Mouse (Mus musculus): Measurements from ENCODE around the gene Olfr12.

Gene Olfr12

GRCm38 (mm10) chr1:92640393-92640792 lies 22.8 kb downstream of the Olfr12 start:
- DNase-seq (ENCODE audit: low read depth in 2 of 2, low spot score in 2 of 2): peak in 1 of 2 experiments; percentile 2

- DNase-seq (ENCODE audit: low read depth in 2 of 2, low spot score in 2 of 2): peak; percentile 72 to 80
These were observed 24.1 kb downstream of the Olfr12 start, which contains the start of gene Cops9 for GRCm38 (mm10) chr1:92641514-92642272. Gene Cops9, minus strand, starts transcription at chr1:92641985.

- no peak for DNase-seq (ENCODE audit: low read depth in 2 of 2, low spot score in 2 of 2)
These were observed 26.1 kb downstream of the Olfr12 start for GRCm38 (mm10) chr1:92643691-92644090.

- no peak for DNase-seq (ENCODE audit: low read depth in 2 of 2, low spot score in 2 of 2)
These were observed 27.3 kb downstream of the Olfr12 start for GRCm38 (mm10) chr1:92644916-92645315.

- DNase-seq (ENCODE audit: low read depth in 2 of 2, low spot score in 2 of 2): no peak
These were observed 28.5 kb downstream of the Olfr12 start for GRCm38 (mm10) chr1:92646111-92646510.

GRCm38 (mm10) chr1:92646601-92647000 lies 29.0 kb downstream of the Olfr12 start:
- no peak for DNase-seq (ENCODE audit: low read depth in 2 of 2, low spot score in 2 of 2)

- no peak for DNase-seq (ENCODE audit: low read depth in 2 of 2, low spot score in 2 of 2)
These were observed 29.4 kb downstream of the Olfr12 start for GRCm38 (mm10) chr1:92647026-92647425.

GRCm38 (mm10) chr1:92647752-92648151 lies 30.2 kb downstream of the Olfr12 start:
- peak; percentile 28 to 39 for DNase-seq (ENCODE audit: low read depth in 2 of 2, low spot score in 2 of 2)

GRCm38 (mm10) chr1:92648197-92648596 lies 30.6 kb downstream of the Olfr12 start:
- peak in 1 of 2 experiments; percentile 10 for DNase-seq (ENCODE audit: low read depth in 2 of 2, low spot score in 2 of 2)

GRCm38 (mm10) chr1:92648673-92649072 lies 31.1 kb downstream of the Olfr12 start, which contains the start of gene Otos:
Gene Otos, minus strand, starts transcription at chr1:92648841.
- DNase-seq (ENCODE audit: low read depth in 2 of 2, low spot score in 2 of 2): peak; percentile 33 to 39

GRCm38 (mm10) chr1:92651467-92651866 lies 33.9 kb downstream of the Olfr12 start:
- DNase-seq (ENCODE audit: low read depth in 2 of 2, low spot score in 2 of 2): no peak

- no peak for DNase-seq (ENCODE audit: low read depth in 2 of 2, low spot score in 2 of 2)
These were observed 35.6 kb downstream of the Olfr12 start for GRCm38 (mm10) chr1:92653179-92653578.

GRCm38 (mm10) chr1:92654676-92655075 lies 37.1 kb downstream of the Olfr12 start:
- no peak for DNase-seq (ENCODE audit: low read depth in 2 of 2, low spot score in 2 of 2)

GRCm38 (mm10) chr1:92657025-92657820 lies 39.6 kb downstream of the Olfr12 start:
- DNase-seq (ENCODE audit: low read depth in 2 of 2, low spot score in 2 of 2): no peak

- no peak for DNase-seq (ENCODE audit: low read depth in 2 of 2, low spot score in 2 of 2)
These were observed 41.8 kb downstream of the Olfr12 start for GRCm38 (mm10) chr1:92659392-92659791.

- DNase-seq (ENCODE audit: low read depth in 2 of 2, low spot score in 2 of 2): no peak
These were observed 49.5 kb downstream of the Olfr12 start for GRCm38 (mm10) chr1:92667106-92667505.

GRCm38 (mm10) chr1:92669430-92669829 lies 51.8 kb downstream of the Olfr12 start:
- no peak for DNase-seq (ENCODE audit: low read depth in 2 of 2, low spot score in 2 of 2)

- DNase-seq (ENCODE audit: low read depth in 2 of 2, low spot score in 2 of 2): no peak
These were observed 53.7 kb downstream of the Olfr12 start for GRCm38 (mm10) chr1:92671326-92671725.

All from CD8-positive naive resting alpha-beta T cell, adult 2 months (primary cell).